Mouse (Mus musculus) gastrocnemius, adult 8-10 months (tissue): ENCODE results near the gene Tmem218. TPM values are rescaled to one million over a fixed set of nuclear protein-coding genes. Genes with fewer than 3 reads are reported as not detected.
A peak's percentile ranks its signal among the peaks of the same experiment; 100 is the strongest.

ENCODE experiments used
- DNase-seq, 2 experiments: peaks; one replicate each; pipeline ENCODE4 v3.0.0; 2022; ENCODE audit warnings: low spot score in 2 of 2
- total RNA-seq, 4 experiments: library from RNA; stranded (reverse); gene quantifications; 2 replicates each; pipeline ENCODE4 v1.2.4; 2022

Tmem218 gene
- total RNA-seq, result 1 to 10 TPM; 1.9 to 2.9 (median 2.8) TPM

DNA sequence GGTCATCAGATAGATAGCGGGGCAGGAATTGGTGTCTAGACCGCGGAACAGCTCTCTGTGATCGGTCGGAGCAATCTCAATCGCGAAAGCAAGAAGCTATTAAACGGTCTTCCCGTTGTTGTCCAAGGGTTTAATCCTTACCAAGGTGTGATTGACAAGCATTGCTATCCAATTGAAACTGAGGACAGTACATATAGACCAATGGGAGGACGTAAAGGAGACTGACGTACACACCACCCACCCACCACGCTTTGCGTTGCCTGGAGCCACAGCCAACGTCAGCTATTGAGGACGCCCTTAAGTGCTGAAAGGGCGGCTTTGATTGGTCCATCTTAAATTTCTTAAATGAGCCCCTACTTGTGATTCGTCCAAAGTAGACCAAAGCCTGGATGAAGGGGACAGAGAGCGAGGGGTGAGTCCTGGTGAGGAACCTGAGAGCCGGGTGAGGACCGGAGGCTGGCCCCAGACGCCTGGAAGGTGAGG, at the start of gene Tmem218:
Tmem218 (plus strand) TSS at position 295 of the 483 bp plus-strand sequence.
- peak; percentile 91 for DNase-seq

- DNase-seq, result no peak
These were observed 47.3 kb upstream of the Tmem218 start for GRCm38 (mm10) chr9:37160686-37161085.

GRCm38 (mm10) chr9:37166899-37167298, 41.1 kb upstream of the Tmem218 start:
- DNase-seq, result no peak

- DNase-seq, result no peak
These were observed 34.6 kb upstream of the Tmem218 start for GRCm38 (mm10) chr9:37173376-37173775.

DNA sequence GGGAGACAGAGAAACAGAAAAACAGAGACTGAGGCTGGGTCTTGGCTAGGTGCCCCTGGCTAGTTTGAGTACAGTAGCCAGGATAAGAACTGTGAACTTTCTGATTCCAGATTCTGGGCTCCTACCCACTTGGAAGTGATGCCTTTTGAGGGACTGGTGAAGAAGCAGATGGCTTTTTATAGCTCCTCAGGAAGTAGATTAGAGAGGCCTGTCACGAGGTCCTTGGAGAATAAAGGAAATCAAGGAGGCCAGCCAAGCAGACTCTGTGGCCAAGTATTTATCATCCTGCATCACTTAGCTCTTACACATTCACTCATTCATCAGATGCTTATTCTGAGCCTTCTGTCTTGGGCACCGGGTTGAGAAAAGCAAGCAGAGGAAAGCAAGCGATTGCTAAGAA, 32.0 kb upstream of the Tmem218 start:
- no peak for DNase-seq

DNA sequence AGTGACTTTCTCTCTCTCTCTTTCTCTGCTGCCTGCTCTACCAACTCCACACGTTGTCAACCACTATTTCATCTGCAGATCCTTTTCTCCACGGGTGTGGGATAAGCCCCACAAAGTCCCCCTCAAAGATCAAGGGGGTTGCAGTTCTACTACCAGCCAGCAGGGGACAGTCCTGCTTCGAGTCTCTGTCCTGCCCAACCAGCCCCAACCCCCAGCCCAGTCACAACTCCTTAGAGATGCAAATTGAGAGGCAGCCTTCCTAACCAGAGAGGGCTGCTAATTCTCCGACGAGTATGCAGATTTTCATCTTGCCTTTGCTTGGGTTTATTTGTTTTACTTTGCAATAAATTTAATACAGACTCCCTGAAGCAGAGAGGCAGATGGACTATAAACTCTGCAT, 30.9 kb upstream of the Tmem218 start:
- peak; percentile 13 to 26 for DNase-seq

GRCm38 (mm10) chr9:37177551-37177950, 30.5 kb upstream of the Tmem218 start:
- no peak for DNase-seq

DNA sequence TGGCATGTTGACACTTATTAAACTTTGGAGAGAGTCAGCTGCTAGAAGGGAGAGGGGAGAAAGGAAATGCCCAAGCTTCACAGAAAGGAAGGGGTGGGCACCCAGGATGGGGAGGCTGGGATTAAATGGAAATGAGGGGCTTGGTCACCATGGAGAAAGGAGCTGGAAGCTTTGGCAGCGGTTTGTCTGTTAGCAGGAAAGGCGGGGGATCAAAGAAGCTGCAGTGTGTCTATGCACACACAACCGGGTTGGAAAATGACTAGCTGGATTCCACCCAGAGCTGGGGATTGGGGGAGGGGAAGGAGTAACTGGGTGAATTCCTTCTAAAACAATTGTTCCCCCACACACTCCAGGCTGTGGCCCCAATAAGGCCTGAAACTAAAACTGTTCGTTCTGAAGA, 29.1 kb upstream of the Tmem218 start:
- DNase-seq, result no peak

GRCm38 (mm10) chr9:37179596-37179995, 28.4 kb upstream of the Tmem218 start:
- DNase-seq, result no peak

GRCm38 (mm10) chr9:37181596-37181995, 26.4 kb upstream of the Tmem218 start:
- DNase-seq, result no peak

GRCm38 (mm10) chr9:37183176-37183575, 24.8 kb upstream of the Tmem218 start:
- DNase-seq, result no peak

- DNase-seq, result no peak
These were observed 20.6 kb upstream of the Tmem218 start for GRCm38 (mm10) chr9:37187407-37187806.

- no peak for DNase-seq
These were observed 20.0 kb upstream of the Tmem218 start for GRCm38 (mm10) chr9:37188024-37188423.

DNA sequence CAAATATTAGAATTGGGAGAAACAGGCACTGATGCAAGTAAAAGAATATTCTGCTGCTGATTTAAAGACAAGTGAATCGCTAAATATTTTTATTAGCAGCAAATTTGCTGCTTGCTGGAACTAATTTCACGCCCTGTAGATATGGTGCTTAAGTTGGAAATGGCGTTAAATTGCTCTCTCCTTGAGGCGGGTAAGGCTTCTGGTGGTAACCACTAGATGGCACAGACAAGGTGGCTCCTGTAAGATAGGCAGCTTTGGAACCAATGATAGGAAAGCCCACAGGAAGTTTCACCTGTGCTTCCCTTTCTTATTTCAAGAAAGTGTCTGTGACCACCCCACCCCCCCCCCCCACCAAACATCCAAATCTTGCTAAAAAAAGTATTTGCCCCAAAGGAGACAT, 11.0 kb upstream of the Tmem218 start:
- DNase-seq, result no peak

- DNase-seq, result no peak
These were observed 7.6 kb upstream of the Tmem218 start for GRCm38 (mm10) chr9:37200414-37200813.

- no peak for DNase-seq
These were observed 4.1 kb upstream of the Tmem218 start for GRCm38 (mm10) chr9:37203884-37204283.

DNA sequence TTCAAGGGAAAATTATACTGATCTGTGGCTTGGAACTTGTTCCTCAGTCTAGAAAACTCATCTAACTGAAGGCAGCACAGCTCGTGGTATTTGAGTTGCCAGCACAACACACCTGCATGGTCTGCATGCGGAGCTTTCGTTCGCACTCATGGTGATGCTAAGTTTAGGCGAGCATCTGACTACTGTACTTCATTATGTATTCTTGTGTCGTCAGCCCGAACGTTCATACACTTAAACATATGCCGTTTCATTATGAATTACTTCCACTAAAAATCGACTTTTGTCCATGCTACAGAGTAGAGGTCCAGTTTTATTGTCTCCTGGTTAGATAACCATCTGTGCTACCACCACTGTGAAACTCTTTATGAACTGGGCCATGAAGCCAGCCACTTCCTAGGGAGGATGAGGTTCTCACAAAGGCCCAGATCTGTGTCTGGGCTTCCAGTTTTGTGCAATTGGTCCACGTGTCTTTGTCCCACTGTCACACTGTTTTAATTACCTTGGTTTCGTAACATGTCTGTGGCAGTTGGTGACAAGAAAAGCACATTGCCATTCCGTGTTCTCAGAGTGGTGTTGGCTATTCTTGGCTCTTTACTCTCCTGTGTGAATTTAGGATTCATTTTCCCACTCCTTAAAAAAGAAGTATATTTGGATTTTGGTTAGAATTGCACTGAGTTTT, 5.2 kb downstream of the Tmem218 start:
- DNase-seq, result no peak

DNA sequence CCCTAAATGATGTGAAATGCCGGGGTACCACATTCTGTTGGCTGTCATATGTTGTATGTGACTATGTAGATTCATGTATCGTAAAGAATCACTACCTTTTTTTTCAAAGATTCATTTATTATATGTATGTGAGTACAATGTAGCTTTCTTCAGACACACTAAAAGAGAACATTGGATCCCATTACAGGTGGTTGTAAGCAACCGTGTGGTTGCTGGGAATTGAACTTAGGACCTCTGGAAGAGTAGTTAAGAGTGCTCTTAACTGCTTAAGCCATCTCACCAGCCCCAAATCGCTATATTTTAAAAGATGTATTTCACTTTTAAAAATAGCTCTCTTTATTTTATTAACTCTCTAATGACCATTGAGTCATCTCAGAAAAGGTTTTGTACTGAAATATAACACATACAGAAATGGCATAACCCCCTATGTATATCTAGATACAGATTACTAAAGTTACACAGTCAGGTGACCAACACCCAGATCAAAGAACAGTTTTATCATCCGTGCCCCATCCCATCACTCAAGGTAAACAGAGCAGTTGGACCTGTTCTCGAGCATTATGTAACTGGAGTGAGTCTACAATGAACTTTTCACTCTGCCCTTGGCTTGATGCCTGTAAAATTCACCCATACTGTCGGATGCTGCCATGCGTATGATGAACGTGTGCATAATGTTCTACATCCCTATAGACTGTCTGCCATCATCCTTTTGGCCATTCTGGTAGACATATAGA, 6.5 kb downstream of the Tmem218 start:
- no peak for DNase-seq

DNA sequence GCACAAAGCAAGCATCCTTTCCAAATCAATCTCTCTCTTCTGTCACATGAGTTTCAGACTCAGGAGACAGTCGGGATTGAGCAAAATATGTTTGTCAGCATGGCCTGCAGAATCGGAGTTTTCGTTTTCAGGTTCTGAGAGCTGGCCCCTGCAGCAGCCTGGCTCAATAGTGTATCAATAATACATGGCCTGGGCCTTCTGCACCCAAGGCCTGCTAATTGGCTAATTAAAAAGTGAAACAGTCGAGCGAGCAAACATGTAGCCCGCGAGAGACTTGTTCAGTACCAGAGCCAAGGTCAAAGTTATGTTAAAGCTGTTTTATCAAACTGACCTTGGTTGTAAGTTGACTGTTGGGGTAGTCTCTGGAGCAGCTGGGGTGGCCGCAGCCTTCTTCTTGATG, 12.7 kb downstream of the Tmem218 start:
- no peak for DNase-seq

- DNase-seq, result no peak
These were observed 17.6 kb downstream of the Tmem218 start for GRCm38 (mm10) chr9:37225581-37225980.

- DNase-seq, result peak; percentile 31 to 33
These were observed 21.9 kb downstream of the Tmem218 start for GRCm38 (mm10) chr9:37229880-37230325.

DNA sequence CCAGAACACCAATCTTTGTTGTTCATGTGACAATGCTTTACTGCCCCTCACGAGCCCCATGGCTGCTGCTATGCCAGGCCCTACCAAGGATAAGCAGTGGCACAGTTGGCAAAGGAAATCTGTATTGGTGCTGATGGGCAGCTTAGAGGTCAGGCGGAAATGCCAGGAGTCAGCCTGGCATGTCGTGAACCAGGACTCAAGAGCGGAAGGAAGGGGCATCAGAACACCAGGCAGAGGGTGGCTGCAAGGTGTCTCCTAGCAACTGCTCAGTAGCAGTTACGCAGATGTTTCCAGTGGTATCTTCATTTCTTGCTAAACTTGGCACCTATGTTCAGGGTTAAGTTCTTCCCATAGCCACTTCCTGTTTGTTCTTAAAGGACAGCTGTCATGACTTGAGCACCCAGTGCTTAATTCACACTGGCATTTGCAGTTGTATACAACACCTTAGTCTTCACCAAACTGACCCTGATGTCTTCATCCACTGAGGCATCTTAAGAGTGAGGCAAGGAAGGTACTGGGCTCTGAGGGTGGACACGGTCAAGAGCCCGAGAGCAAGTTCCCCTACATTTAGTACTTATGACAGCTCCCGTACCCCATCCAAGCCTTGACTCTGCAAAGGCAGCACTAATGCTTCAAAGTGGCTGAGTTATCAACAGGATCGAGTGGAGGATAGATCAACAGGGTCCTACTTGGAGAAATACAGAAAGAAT, 22.6 kb downstream of the Tmem218 start:
- no peak for DNase-seq
